Mouse (Mus musculus) neural tube, embryonic 15.5 days (tissue): ENCODE measurements around the gene Bcl2l13. TPM values are rescaled to one million over a fixed set of nuclear protein-coding genes. Genes with fewer than 3 reads are reported as not detected.

ENCODE experiments used
- ATAC-seq: fragments of 200-750 bp; cut with Nextera tagmentation; 2 replicates; pipeline ENCODE4 v1.8.0; 2017; ENCODE audit warnings: mild to moderate bottlenecking, moderate TSS enrichment, moderate library complexity; ENCODE audit not compliant: low FRiP score
- H3K27ac ChIP-seq: fragments of 300-500 bp; sonication (generic); replicated peaks from 2 replicates; pipeline ENCODE4 v1.5.1; 2015; ENCODE audit warnings: mild to moderate bottlenecking, inconsistent platforms
- H3K27me3 ChIP-seq: fragments of 300-500 bp; sonication (generic); replicated peaks from 2 replicates; pipeline ENCODE4 v1.6.1; 2015; ENCODE audit warnings: inconsistent platforms
- H3K36me3 ChIP-seq: fragments of 300-500 bp; sonication (generic); 2 replicates; pipeline ENCODE4 v1.6.1; 2015; ENCODE audit warnings: inconsistent platforms
- H3K4me1 ChIP-seq: fragments of 300-500 bp; sonication (generic); 2 replicates; pipeline ENCODE4 v1.6.1; 2015; ENCODE audit warnings: inconsistent platforms
- H3K4me2 ChIP-seq: fragments of 300-500 bp; sonication (generic); 2 replicates; pipeline ENCODE4 v1.6.1; 2015; ENCODE audit warnings: inconsistent platforms, mild to moderate bottlenecking, moderate library complexity
- H3K4me3 ChIP-seq: fragments of 300-500 bp; sonication (generic); replicated peaks from 2 replicates; pipeline ENCODE4 v1.5.1; 2015; ENCODE audit warnings: mild to moderate bottlenecking, inconsistent platforms
- H3K9ac ChIP-seq: fragments of 300-500 bp; sonication (generic); replicated peaks from 2 replicates; pipeline ENCODE4 v1.6.1; 2015; ENCODE audit warnings: mild to moderate bottlenecking, inconsistent platforms
- H3K9me3 ChIP-seq: fragments of 300-500 bp; sonication (generic); replicated peaks from 2 replicates; pipeline ENCODE4 v1.6.1; 2016; ENCODE audit warnings: inconsistent platforms
- WGBS: fragments of 180-500 bp; shearing (Covaris S2); methylation state at CpG from one replicate; pipeline ENCODE4 v1.1.7; 2015; ENCODE audit warnings: mixed read lengths; 5-methylcytosine and 5-hydroxymethylcytosine counted together
- microRNA-seq: library from miRNA; unstranded; fragments of <30 nt; microRNA quantifications from one replicate; pipeline ENCODE4, GENCODE M21; 2017
- polyA plus RNA-seq: library from polyadenylated mRNA; unstranded; fragments of >200 nt; fragmentation: Nextera tagmentation; extraction: Ambion mirVana; gene quantifications from 2 replicates; pipeline ENCODE4 v1.2.1, GENCODE M21; 2015

The Bcl2l13 gene
- polyA plus RNA-seq, 1 experiment from 2014 or later: 22.6 TPM

DNA sequence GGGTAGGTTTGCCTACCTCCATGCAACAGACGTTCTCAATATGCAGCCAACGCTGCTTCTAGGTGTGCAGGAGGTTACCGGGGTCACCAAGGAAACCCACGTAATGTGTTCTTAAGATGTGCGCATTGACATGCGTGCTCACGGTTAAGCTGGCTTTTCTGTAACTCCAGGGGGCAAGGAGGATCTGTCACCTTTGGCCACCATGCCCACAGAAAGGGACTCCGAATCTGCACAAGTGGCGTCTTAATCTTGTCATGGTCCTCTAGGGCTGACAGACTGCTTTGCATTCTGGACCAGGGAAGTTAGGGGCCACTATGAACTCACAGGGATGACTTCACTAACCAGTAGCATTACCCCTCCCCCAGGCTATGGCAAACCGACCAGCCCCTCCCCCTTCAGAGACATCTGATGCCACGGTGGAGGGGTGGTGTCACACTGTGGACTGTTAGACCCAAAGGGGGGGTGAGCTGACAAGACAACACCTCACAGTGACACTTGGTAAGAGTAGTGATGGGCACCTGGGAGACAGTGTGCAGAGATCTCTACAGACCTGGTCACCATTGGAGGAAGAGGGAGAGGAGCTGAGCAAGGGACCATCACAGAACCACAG is 102.1 kb downstream of the Bcl2l13 start:
- no peak for ATAC-seq
- no peaks in the 10 kb centered on the region for H3K27me3 ChIP-seq
- H3K4me2 ChIP-seq: no peak overlapping the region
- no peak overlapping the region for H3K4me3 ChIP-seq
- H3K36me3 ChIP-seq: peaks cover 32% of the 10 kb centered on the region
- H3K9ac ChIP-seq: no peak overlapping the region
- H3K9me3 ChIP-seq: no peaks in the 10 kb centered on the region
- 86% methylated on average over 11 of the region's 11 CpGs for WGBS
- H3K27ac ChIP-seq: no peak overlapping the region
- H3K4me1 ChIP-seq: no peaks in the 10 kb centered on the region

DNA sequence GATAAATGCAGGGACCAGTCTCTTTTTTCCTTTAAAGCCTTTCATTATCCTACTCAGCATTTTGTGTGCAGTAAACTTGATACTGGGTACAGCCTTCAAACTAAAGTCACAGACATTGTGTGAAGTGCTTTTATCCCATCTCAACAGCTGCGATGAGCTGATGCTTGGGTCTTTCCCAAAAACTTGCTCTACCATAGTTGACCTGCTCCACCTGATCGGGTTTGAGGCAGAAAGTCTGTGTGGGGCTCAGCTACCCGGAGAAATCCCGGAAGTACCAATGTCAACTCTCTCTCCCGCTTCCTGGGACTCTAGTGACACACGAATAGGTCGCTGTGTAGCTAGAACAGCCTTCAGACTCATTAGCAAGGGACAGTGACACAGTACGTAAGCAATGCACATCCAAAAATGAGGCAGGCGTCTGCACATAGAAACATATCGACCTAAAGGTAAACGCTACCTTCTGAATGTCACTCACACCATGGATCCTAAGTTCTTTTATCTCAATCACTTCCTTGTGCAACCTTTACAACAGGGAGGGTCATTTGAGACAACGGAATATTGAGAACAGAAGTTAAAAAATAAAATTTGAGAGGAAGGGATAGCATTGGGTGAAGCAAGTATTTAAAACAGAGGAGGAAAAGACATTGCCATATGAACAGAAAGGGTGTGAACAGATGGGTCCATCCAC is 102.9 kb downstream of the Bcl2l13 start:
- no peaks in the 10 kb centered on the region for H3K4me1 ChIP-seq
- H3K9ac ChIP-seq: no peak overlapping the region
- H3K27ac ChIP-seq: no peak overlapping the region
- WGBS: 96% methylated on average over 12 of the region's 12 CpGs
- H3K36me3 ChIP-seq: peaks cover 27% of the 10 kb centered on the region
- ATAC-seq: no peak
- H3K9me3 ChIP-seq: no peaks in the 10 kb centered on the region
- H3K4me2 ChIP-seq: no peak overlapping the region
- H3K4me3 ChIP-seq: no peak overlapping the region
- H3K27me3 ChIP-seq: no peaks in the 10 kb centered on the region

DNA sequence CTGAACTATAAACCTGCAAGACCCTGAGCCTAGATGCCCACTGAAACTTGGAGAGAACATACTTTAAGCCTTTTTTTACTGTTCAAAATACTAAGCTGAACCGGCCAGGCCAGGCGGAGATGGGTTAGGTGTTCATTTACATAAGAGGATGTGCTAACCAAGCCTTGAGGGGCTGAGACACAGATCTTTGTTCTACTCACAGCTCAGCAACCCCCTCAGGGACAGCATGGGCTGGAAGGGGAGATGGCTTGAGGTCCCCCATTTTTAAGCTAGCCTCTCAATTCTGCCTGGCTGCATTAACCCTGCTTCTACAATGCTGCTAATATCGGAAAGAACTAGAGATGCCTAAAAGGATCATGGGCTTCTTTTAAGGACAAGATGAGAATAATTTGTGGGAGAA is 103.8 kb downstream of the Bcl2l13 start:
- Histone ChIP-seq H3K9ac (no peak overlapping the region), H3K4me1 (no peaks in the 10 kb centered on the region), H3K9me3 (no peaks in the 10 kb centered on the region), H3K27me3 (no peaks in the 10 kb centered on the region), H3K36me3 (peaks cover 18% of the 10 kb centered on the region), H3K4me3 (no peak overlapping the region), H3K4me2 (no peak overlapping the region), H3K27ac (no peak overlapping the region)
- 82% methylated on average over 3 of the region's 3 CpGs for whole genome bisulfite sequencing
- ATAC-seq: no peak

DNA sequence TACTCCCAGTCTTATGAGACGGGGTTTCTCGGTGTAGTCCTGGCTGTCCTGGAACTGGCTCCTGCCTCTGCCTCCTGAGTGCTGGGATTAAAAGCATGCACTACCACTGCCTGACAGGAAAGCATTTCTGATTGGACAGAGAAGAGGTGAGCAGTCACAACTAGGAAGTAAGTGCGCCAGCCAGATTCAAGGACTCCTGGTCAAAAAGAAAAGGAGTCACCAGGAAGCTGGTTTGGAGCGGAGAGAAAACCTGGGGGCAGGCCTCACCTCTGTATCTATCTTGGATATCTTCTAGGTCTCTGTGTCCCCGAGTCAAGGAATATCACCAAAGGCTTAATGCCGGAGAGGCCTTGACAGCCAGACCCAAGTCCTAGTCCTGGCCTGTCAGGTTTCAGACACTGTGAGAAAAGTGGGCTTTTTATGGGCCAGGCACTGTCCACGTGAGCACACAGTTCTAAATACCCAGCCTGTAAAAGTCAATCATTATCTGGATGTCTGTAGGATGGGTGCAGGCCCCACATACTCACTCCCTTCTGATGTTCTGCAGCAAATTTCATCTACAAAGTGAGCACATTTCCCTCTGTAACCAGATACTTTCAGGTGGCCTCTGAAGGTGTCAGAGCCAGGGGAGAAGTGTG is 104.6 kb downstream of the Bcl2l13 start:
- Histone ChIP-seq H3K4me2 (no peak overlapping the region), H3K9ac (no peak overlapping the region), H3K36me3 (peaks cover 17% of the 10 kb centered on the region), H3K27me3 (no peaks in the 10 kb centered on the region), H3K27ac (no peak overlapping the region), H3K9me3 (no peaks in the 10 kb centered on the region), H3K4me1 (no peaks in the 10 kb centered on the region), H3K4me3 (no peak overlapping the region)
- WGBS: 87% methylated on average over 7 of the region's 7 CpGs
- no peak for ATAC-seq

DNA sequence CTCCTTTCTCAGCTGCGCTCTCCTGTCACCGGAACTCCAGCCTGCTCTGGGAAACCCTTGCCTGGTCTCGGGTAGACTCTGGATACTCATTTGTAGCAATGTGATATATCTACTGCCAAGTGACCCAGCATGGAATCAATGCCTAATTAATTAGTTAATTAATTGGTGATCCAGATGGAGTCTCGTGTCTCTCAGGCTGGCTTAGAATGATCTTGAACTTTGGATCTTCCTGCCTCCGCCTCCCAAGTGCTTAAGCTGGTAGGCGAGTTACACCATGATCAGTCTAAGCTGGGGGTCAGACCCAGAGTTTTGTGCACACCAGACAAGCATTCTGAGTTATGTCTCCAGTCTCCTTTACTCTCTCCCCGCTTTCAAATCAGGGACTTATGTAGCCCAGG is 105.1 kb downstream of the Bcl2l13 start:
- ATAC-seq: no peak
- H3K36me3 ChIP-seq: peaks cover 21% of the 10 kb centered on the region
- WGBS: 69% methylated on average over 7 of the region's 7 CpGs
- no peaks in the 10 kb centered on the region for H3K27me3 ChIP-seq
- H3K4me1 ChIP-seq: no peaks in the 10 kb centered on the region
- H3K9ac ChIP-seq: no peak overlapping the region
- H3K27ac ChIP-seq: no peak overlapping the region
- no peak overlapping the region for H3K4me2 ChIP-seq
- H3K4me3 ChIP-seq: no peak overlapping the region
- H3K9me3 ChIP-seq: no peaks in the 10 kb centered on the region

DNA sequence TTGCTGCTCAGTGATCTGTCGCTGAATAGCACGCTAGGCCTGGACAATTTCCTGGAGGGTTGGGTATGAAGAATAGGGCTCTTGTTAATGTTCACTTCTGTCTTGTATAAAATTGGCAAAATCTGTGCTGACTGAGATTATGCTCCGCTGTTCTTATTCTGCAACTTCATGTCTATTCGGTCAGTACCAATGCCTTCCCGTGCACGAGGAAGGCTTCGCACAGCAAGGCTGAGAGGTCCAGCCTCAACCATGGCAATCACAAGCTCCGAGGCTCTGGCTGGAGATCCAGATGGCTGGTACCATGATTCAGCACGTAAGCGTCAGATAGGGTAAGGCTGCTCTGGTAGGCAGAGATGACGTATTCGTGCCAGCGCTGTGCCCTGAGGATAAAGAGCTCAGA is 105.6 kb downstream of the Bcl2l13 start:
- Histone ChIP-seq H3K27me3 (no peaks in the 10 kb centered on the region), H3K4me2 (no peak overlapping the region), H3K36me3 (peaks cover 25% of the 10 kb centered on the region), H3K9me3 (no peaks in the 10 kb centered on the region), H3K27ac (no peak overlapping the region), H3K4me1 (no peaks in the 10 kb centered on the region), H3K4me3 (no peak overlapping the region), H3K9ac (no peak overlapping the region)
- ATAC-seq: no peak
- WGBS: 98% methylated on average over 13 of the region's 13 CpGs

Small RNAs within 50 kb of the gene (microRNA-seq; reads per million reads assigned to microRNA genes)
- not detected for gene Gm25193

Other genes with a start within 250 kb of the Bcl2l13 start
- gene Cecr2, start 169.8 kb upstream of the Bcl2l13 start, polyA plus RNA-seq: 1.4 and 1.7 TPM in 2 replicates
- 22.1 and 22.5 TPM in 2 replicates for gene Slc25a18, start 62.6 kb upstream of the Bcl2l13 start, polyA plus RNA-seq
- 283 and 326 TPM in 2 replicates for gene Atp6v1e1, start 13.4 kb upstream of the Bcl2l13 start, polyA plus RNA-seq
- 38.7 and 43.0 TPM in 2 replicates for gene Bid, start 80.6 kb downstream of the Bcl2l13 start, polyA plus RNA-seq